Mouse (Mus musculus): Measurements from ENCODE around the gene H2afx. TPM values are rescaled to one million over a fixed set of nuclear protein-coding genes. Genes with fewer than 3 reads are reported as not detected.
"Not testable (repeated sequence)": the region's sequence is repeated elsewhere in the genome, so short reads cannot be mapped to it uniquely, and the experiment has no call there.

H2afx gene
- total RNA-seq, 2 experiments from 2014 or later, result 109 to 329 TPM

- ATAC-seq (replicated peaks; ENCODE audit: poor library complexity), result no peak
Observed at GRCm38 (mm10) chr9:44337436-44338169, 3.1 kb downstream of the H2afx start.

GRCm38 (mm10) chr9:44338574-44338973 lies 4.1 kb downstream of the H2afx start:
- no peak for ATAC-seq (replicated peaks; ENCODE audit: poor library complexity)

- no peak for ATAC-seq (replicated peaks; ENCODE audit: poor library complexity)
Observed at GRCm38 (mm10) chr9:44341487-44341886, 7.0 kb downstream of the H2afx start.

GRCm38 (mm10) chr9:44342173-44342572 lies 7.7 kb downstream of the H2afx start:
- peak; percentile 61 for ATAC-seq (replicated peaks; ENCODE audit: poor library complexity)

GRCm38 (mm10) chr9:44342605-44343004 lies 8.1 kb downstream of the H2afx start:
- no peak for ATAC-seq (replicated peaks; ENCODE audit: poor library complexity)

- peak; percentile 67 for ATAC-seq (replicated peaks; ENCODE audit: poor library complexity)
Observed at GRCm38 (mm10) chr9:44343290-44343689, 8.8 kb downstream of the H2afx start.

- peak; percentile 79 for ATAC-seq (replicated peaks; ENCODE audit: poor library complexity)
Observed at GRCm38 (mm10) chr9:44343781-44344421, 9.4 kb downstream of the H2afx start, which contains the start of gene Hmbs. Gene Hmbs (minus strand): TSS chr9:44344228.

GRCm38 (mm10) chr9:44345570-44346433 lies 11.3 kb downstream of the H2afx start:
- ATAC-seq (replicated peaks; ENCODE audit: poor library complexity), result no peak

- no peak for ATAC-seq (replicated peaks; ENCODE audit: poor library complexity)
Observed at GRCm38 (mm10) chr9:44347166-44347565, 12.7 kb downstream of the H2afx start.

GRCm38 (mm10) chr9:44347621-44348020 lies 13.1 kb downstream of the H2afx start:
- no peak for ATAC-seq (replicated peaks; ENCODE audit: poor library complexity)

- peak; percentile 26; the same call in 1 of the 2 replicates for ATAC-seq (replicated peaks; ENCODE audit: poor library complexity)
Observed at GRCm38 (mm10) chr9:44348546-44348945, 14.1 kb downstream of the H2afx start.

- ATAC-seq (replicated peaks; ENCODE audit: poor library complexity), result no peak
Observed at GRCm38 (mm10) chr9:44351396-44351795, 16.9 kb downstream of the H2afx start.

GRCm38 (mm10) chr9:44352337-44352736 lies 17.8 kb downstream of the H2afx start:
- no peak for ATAC-seq (replicated peaks; ENCODE audit: poor library complexity)

- no peak for ATAC-seq (replicated peaks; ENCODE audit: poor library complexity)
Observed at GRCm38 (mm10) chr9:44353142-44353541, 18.6 kb downstream of the H2afx start.

- ATAC-seq (replicated peaks; ENCODE audit: poor library complexity), result peak; percentile 70
Observed at GRCm38 (mm10) chr9:44357207-44357606, 22.7 kb downstream of the H2afx start.

GRCm38 (mm10) chr9:44361190-44361917 lies 26.9 kb downstream of the H2afx start, which contains the start of gene Vps11:
Gene Vps11 (minus strand): TSS chr9:44361670.
- ATAC-seq (replicated peaks; ENCODE audit: poor library complexity), result peak; percentile 94

GRCm38 (mm10) chr9:44361931-44362330 lies 27.4 kb downstream of the H2afx start:
- ATAC-seq (replicated peaks; ENCODE audit: poor library complexity), result not testable (repeated sequence)

GRCm38 (mm10) chr9:44364480-44364879 lies 30.0 kb downstream of the H2afx start:
- ATAC-seq (replicated peaks; ENCODE audit: poor library complexity), result peak; percentile 63

GRCm38 (mm10) chr9:44373386-44373785 lies 38.9 kb downstream of the H2afx start:
- ATAC-seq (replicated peaks; ENCODE audit: poor library complexity), result no peak

GRCm38 (mm10) chr9:44376141-44376540 lies 41.6 kb downstream of the H2afx start:
- ATAC-seq (replicated peaks; ENCODE audit: poor library complexity), result no peak

GRCm38 (mm10) chr9:44377335-44377734 lies 42.8 kb downstream of the H2afx start:
- ATAC-seq (replicated peaks; ENCODE audit: poor library complexity), result not testable (repeated sequence)
